Mouse (Mus musculus): ENCODE data around the gene Lins1. TPM values are rescaled to one million over a fixed set of nuclear protein-coding genes. Genes with fewer than 3 reads are reported as not detected.

The Lins1 gene
- total RNA-seq, 2 experiments from 2014 or later: 4.9 to 6.6 TPM

DNA sequence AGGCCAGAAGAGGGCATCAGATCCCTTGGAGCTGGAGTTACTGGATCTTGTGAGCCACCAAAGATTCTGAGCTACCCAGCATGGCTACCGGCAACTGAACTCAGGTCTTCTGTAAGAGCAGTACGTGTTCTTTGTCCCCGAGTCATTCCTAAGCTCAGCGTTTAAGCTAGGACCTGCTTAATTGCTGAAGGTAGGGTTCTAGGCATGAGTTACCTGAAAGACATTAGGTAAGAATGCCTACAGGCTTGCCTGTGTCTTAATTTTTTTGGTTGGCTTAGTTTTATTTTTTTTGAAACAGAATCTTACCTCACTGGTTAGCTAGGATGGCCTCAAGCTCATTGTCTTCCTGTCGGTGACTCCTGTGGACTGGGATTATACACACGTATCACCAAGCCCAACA, 38.4 kb downstream of the Lins1 start:
- no peak for DNase-seq (ENCODE audit: low spot score in 2 of 2)

DNA sequence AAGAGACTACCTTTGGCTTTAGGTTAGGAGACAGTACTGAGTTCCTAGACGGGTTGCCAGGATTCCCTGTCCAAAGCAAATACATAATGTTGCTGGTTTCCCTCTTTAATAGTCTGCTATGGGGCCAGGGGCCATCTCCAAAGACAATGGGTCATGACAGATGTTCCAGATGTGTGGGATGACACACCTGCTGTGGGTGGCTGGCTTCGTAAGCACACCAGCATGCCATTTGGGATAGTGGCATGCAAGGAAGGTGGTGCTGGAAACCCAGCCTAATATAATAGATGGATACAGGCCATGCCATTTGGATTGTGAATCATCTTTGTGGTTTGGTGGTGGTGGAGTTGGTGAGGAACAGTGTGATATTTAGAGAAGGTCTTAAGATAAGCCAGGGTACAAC, 39.5 kb downstream of the Lins1 start:
- DNase-seq (ENCODE audit: low spot score in 2 of 2): no peak

GRCm38 (mm10) chr7:66733431-66733830, 43.7 kb downstream of the Lins1 start:
- DNase-seq (ENCODE audit: low spot score in 2 of 2): no peak

DNA sequence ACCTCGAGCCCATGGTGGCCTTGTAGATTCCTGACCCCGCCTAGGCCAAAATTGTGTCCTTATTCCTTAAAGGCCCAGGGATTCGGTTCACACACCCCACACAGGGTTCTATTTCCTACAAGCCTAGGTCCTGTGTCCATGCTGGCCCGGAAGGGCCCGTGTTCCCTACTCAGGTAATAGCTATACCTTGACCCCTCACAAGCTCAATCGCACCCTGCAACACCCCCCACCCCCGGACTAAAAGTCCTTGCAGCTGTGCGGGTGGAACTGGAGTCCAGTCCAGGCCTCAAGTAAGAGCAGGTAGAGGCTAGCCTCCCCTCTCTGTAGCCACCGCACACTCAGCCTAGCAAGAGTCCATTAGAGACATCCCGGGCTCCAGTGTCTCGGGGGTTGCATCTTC, 44.2 kb downstream of the Lins1 start:
- DNase-seq (ENCODE audit: low spot score in 2 of 2): no peak

GRCm38 (mm10) chr7:66734466-66734865, 44.8 kb downstream of the Lins1 start:
- no peak for DNase-seq (ENCODE audit: low spot score in 2 of 2)

- no peak for DNase-seq (ENCODE audit: low spot score in 2 of 2)
Measured at GRCm38 (mm10) chr7:66734993-66735392, 45.3 kb downstream of the Lins1 start.

DNA sequence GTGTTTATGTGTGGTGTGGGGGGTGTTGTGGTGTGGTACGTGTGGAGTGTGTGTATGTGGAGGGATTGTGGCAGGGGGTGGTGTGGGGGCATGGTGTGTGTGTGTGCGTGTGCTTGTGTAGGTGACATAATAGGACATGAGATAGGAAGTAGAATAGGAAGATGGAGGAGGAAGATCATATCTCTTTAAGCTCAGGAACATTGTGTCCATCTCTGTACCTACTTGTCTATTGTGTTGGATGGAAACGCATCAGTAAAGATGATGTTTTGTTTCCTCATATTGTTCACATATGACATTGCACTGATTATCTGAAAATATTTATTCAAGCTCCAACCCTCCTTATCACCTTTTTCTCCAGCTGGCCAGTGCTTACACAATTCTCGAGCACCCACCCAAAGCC, 47.7 kb downstream of the Lins1 start:
- no peak for DNase-seq (ENCODE audit: low spot score in 2 of 2)

GRCm38 (mm10) chr7:66741008-66741407, 51.3 kb downstream of the Lins1 start:
- DNase-seq (ENCODE audit: low spot score in 2 of 2): no peak

DNA sequence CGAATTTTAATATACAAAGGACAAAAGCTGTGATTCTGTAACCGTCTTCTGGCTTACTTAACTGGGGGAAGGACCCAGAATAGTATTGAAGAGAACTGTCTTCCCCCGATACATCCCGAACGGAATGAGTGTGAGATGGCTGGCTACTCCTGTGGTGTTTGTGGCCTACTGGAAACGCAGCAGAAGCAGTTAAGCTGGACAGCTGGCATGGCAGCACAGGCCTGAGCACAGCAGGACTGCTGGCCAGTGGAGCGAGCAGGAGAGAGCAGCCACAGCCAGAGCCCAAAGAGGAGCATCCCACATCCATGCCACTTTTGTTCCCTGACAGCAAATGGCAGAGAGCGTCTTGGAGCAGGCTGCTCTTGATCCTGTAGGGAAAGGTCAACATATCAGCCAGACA, 51.7 kb downstream of the Lins1 start:
- DNase-seq (ENCODE audit: low spot score in 2 of 2): no peak

- DNase-seq (ENCODE audit: low spot score in 2 of 2): no peak
Measured at GRCm38 (mm10) chr7:66743377-66743781, 53.7 kb downstream of the Lins1 start, which contains the start of gene Cers3. Gene Cers3, plus strand, starts transcription at chr7:66743504.

GRCm38 (mm10) chr7:66746972-66747371, 57.3 kb downstream of the Lins1 start:
- DNase-seq (ENCODE audit: low spot score in 2 of 2): no peak

- no peak for DNase-seq (ENCODE audit: low spot score in 2 of 2)
Measured at GRCm38 (mm10) chr7:66749998-66750397, 60.3 kb downstream of the Lins1 start.

- no peak for DNase-seq (ENCODE audit: low spot score in 2 of 2)
Measured at GRCm38 (mm10) chr7:66753816-66754215, 64.1 kb downstream of the Lins1 start.

DNA sequence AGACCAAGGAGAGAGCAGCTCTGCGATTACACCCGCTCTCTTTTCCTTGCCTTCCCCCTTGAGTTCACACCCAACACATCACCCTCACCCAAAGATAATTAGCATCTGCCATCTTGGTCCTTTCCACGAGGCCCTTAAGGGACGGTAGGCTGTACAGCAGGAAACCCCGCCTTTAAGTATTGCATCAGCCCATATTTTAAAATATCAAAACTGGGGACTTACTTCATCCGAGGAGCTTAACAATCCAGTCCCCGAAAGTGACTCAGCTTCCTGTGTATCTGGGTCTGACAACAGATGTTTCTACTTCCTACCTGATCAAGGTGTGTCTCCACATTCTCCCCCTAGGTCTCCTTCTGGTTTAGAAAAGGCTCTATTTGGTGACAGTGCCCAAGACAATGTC, 65.9 kb downstream of the Lins1 start:
- DNase-seq (ENCODE audit: low spot score in 2 of 2): no peak

Other genes starting within 250 kb of the Lins1 start
- gene Asb7, start 293 bp upstream of the Lins1 start, total RNA-seq (2021): 10 to 100 TPM; 14.2 to 15.4 TPM
- under 1 TPM; 0.07 to 0.31 TPM for gene Cers3, start 53.6 kb downstream of the Lins1 start, total RNA-seq (2021)
- gene Adamts17, start 149.8 kb downstream of the Lins1 start, total RNA-seq (2021): 10 to 100 TPM; 10.5 to 14.1 TPM

Data from gastrocnemius, postnatal 4 days (tissue).